Mouse (Mus musculus) CH12.LX (cell line): Measurements from ENCODE around the gene Tmem56.

ENCODE experiments used
- CHD1 ChIP-seq: IDR thresholded peaks from 2 replicates; pipeline ENCODE4 v1.6.1; 2012; ENCODE audit warnings: low read depth, low read length, improper control_type of control experiment, inconsistent platforms
- CTCF ChIP-seq, 2 experiments: IDR thresholded peaks in 1 of 2; conservative IDR thresholded peaks in 1 of 2; 2 replicates each; pipeline ENCODE4 v1.5.1; 2011 to 2012; ENCODE audit warnings: low read depth in 2 of 2, low read length in 2 of 2, improper control_type of control experiment in 1 of 2, inconsistent platforms in 1 of 2, mild to moderate bottlenecking in 1 of 2, moderate library complexity in 1 of 2
- POLR2AphosphoS2 ChIP-seq: IDR thresholded peaks from 2 replicates; pipeline ENCODE4 v1.6.1; 2011; ENCODE audit warnings: low read depth, low read length, improper control_type of control experiment

DNA sequence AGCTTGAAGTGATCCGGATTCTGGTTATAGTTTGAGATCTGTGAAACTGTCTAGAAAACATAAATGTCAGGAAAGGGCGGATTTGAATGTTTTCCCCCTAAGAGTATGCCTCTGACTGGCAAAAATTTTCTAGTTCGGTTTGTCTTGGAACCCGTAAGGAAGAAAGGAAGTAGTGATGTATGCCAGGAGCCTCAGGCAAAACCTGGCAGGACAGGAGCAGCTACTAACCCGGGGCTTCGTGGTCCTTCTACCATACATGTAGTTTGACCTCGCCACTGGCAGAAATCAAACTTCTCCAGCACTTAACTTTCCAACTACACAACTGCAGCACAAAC is 8.3 kb upstream of the Tmem56 start:
- TF ChIP-seq CTCF (conservative IDR thresholded peaks at IDR 0.05 in 1 of 2, IDR thresholded peaks at IDR 0.05 in 1 of 2; ENCODE audit: low read depth in 2 of 2, low read length in 2 of 2): no peak
- TF ChIP-seq POLR2AphosphoS2: no peak; the same call in 1 of the 2 replicates
- no peak for TF ChIP-seq CHD1
